Mouse (Mus musculus) spleen, postnatal 36 days (tissue): ENCODE data around the gene Safb.
A peak's percentile ranks its signal among the peaks of the same experiment; 100 is the strongest.

ENCODE experiments used
- DNase-seq, 2 experiments: peaks; one replicate each; pipeline ENCODE4 v3.0.0; 2022; ENCODE audit warnings: low spot score in 2 of 2, mixed read lengths in 1 of 2

Safb gene

DNA sequence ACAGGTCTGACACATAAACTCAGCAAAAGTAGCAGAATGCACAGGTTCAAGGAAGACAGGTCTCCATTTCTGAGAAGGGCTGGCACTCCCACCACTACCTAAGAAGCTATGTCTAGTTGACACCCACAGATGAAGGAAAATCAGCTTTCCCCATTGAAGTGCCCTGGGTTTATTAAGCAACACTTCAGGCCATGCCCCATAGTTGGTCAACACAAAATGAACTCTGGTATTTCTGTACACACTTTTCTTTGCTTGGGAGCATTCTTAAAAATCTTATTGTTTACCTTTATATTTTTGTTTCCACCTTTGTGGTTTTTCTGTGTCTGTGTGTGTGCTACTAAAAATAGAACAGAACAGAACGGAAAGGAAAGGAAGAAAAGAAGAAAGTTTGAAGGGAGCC is 24.5 kb upstream of the Safb start:
- DNase-seq: no peak

DNA sequence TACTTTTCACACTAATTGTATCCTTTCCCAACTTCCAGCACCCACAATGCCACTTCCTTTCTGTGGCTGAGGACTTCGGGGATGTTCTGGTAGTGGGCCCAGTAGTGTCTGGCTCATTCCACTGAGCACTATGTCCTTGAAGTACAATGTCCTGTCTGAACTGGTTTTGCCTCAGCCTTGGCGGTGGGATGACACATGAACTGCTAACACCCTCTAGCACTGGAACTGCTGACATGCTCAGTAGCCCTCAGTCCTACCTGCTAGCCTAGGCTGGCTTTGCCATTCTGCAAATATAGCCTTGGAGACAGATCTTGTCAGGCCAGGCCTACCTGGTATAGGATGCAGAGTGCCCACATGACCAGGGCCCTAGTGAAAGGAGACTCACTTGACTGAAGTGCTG is 22.8 kb upstream of the Safb start:
- no peak for DNase-seq

DNA sequence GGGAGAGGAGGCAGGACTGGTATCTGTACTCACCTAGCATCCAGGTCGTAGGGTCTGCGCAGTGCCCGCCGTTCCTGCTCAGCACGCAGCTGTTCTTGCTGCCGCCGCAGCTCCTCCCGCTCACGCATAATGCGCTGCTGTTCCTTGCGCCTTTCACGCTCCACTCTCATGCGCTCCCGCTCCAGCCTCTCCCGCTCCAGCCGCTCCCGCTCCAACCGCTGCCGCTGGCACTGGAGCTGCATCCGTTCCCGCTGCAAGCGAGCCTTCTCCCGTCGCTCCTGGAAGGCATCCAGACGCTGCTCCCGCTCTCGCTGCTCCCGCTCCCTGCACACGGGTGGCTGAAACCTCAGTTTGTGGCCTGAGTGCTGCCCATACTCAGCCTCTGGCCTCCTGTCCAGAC is 18.3 kb upstream of the Safb start:
- DNase-seq: no peak

DNA sequence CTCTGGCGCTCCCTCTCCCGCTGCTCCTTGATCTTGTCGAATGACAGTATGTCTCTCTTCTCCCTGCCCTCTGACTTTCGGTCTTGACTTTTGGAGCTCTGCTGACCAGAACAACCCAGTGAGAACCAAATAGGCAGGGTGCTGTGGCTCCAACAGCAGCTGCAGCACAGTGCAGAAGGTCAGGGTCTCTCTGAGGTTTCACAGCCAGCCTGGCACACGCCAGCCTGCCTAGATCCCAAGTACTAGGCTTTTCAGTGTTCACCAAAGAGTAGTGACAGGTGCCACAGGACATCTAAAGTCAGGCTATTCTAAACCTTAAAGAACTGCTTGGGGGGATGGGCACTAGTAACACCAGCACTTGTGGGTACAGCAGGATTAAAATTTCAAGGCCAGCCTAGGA is 17.7 kb upstream of the Safb start:
- DNase-seq: no peak

DNA sequence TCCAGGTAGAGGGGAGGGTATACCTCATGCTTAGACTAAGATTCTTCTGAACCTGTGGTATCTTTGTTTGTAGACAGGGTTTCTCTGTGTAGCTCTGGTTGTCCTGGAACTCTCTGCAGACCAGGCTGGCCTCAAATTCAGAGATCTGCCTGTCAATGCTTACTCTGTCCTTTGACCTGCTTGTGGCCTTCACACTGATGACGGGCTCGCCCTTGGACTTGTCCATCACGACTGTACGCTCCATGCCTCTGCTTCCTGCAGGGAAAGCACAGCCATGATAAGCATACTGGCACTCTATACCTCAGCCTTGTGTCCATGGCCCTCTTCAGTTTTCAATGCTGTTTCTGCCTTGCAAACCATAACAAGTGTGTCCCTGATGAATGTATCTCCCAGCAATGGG is 17.3 kb upstream of the Safb start:
- no peak for DNase-seq

DNA sequence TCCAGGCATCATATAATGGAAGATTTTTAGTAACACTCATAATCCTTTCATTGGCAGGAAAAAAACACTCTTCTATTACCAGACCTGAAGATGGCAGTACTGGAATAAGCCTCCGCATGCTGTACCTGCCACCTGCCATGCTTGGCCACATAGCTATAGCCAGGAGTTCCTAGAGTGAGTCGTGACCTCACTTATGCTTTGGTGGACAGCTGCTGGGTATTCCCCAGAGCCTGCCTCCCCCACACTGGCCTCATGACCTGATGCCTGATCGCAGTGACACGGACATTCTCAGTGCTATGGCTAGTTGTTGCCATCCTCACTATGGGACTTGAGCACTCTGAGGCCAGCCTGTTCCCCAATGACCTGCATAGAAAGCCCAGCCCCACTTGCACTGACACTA is 14.3 kb upstream of the Safb start:
- no peak for DNase-seq

DNA sequence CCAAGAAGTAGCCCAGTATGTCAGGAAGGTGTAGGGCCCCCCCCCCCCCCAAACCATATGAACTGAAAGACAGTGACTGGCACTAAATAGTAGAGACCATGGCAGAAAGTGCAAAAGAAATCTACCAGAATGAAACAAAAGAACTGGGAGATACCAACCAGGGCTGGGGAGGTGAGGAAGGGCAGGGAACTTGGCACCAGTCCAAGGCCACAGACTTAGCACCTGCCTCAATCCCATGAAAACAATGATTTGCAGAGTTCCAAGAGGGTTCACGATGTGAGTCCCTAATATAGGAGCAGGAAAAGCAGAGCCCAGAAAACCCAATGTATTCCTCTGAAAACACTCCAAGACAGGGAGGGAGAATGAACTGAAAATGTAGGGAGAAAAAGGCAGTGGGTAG is 12.5 kb upstream of the Safb start:
- DNase-seq: no peak

DNA sequence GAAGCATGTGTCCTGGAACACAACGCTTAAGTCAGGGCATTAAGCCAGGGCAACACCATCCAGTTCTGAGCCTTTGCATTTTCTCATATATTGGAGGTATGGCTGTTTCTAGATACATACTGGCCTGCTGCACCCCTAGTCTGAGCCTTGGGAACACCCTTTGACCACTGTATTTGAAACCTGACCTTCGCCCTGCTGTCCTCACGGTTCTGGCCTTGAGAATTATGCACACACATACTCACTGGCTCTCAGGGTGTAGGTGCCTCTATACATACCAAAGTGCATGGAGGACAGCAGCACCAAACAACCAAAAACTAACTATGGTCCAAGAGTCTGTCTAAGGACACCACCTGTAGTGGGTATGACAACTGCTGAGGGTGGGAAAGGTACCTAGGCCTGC is 11.7 kb upstream of the Safb start:
- no peak for DNase-seq

DNA sequence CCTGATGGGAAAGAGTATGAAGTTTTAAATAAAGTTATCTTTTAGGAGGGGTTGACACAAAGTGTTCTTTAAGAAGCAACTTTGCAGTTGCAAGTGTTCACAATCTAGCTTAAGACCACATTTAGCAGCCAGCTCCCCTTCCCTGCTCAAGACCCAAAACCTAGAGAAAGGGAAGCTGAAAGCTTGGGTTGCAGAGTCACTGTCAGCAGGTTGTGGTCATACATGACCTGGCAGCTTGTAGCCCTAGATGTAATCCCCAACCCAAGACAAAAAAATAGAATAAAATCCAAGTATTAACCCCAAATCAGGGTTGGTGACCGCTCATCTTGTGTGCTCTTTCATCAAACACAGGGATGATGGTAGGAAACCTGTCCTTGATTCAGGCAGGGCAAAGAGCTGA is 1.6 kb upstream of the Safb start:
- DNase-seq: no peak

DNA sequence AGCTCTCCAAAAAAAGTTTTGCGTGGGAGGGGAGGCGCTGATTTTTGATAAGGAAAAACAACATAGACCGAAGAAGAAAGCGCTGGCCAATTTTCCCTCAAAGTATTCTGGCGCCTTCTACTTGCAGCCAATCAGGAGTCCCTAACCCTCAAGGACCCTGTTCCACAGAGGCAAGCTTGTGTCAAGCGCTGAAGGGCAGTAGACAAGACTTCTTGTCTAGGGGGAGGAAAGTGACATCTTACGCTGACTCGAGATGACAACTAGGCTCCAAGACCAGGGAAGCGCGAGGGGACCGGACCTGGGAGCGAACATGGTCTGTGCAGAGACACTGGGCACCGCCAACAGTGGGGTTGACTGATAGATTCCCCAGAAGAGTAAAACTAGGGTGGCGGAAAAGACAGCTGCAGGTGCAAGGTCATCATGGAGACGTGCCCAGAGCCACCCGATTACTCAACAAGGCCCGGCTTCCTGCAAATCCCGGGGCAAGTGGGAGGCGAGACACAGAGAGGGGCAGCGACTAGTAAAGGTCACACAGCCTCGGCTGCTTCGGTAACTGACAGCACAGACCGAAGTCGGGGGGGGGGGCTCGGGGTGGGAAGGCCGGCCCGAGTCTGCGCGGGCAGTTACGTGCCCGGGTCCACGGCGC is 891 bp upstream of the Safb start:
- DNase-seq: no peak

DNA sequence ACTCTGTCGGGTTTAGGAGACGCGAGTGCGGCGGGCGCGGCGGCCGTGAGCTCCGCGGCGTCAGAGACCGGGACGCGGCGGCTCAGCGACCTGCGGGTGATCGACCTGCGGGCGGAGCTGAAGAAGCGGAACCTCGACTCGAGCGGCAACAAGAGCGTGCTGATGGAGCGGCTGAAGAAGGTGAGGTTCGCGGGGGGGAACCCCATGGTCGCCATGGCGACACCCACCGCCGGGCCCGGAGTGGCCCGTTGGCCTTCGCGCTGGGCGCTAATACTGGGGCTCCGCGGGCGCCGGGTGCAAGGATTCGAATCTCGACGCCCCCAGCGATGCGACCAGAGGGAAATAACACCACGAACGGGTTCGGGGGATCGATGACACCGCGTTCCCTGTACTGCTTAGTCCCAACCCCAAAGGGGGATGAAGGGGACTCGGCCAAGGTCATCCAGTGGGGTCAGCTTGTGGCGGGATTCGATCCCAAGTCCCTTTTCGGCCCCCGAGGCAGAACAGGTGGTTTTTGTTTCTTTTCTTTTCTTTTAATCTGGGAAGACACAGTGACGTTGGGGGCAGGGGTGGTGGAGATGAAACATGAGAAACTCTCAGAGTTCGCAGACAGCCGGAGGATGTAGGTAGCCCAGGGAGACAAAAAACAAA is 671 bp downstream of the Safb start:
- DNase-seq: peak; percentile 54 to 57

DNA sequence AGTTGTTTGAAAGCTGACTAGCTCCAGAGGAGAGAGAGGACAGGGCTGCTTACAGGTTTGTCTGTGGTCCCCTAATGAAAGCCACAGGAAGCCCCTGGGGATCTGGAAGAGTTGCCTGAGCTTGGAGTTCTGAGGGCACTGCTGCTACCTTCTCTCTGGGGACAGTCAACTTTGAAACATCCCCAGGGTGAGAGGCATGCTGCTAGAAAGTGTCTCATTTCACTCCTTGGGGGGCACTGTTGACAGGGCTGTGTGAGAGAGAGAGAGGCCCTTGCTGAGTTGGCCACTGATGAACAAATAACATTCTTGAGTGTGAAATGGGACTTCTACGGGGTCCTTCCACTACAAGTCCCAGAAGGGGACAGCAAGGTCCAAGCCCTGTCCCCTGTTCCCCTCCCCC is 3.1 kb downstream of the Safb start:
- no peak for DNase-seq

DNA sequence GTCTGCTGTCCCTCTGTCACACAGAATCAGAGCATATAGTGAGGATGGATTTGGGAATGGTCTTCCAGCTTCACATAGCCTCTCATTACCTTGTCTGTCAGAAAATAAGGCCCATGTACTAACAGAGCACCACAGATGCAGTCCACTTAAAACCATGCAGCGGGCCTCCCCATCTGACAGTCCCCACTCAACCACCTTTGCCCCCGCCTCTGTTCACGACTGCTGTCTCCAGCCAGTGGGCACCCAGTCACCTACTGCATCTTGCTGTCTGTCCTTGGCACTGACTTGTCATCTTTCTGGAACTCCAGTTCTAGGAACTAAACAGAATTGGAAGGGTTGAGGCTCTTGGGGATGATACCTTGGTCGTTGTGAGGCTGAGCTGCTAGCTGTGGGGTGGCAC is 4.3 kb downstream of the Safb start:
- no peak for DNase-seq

DNA sequence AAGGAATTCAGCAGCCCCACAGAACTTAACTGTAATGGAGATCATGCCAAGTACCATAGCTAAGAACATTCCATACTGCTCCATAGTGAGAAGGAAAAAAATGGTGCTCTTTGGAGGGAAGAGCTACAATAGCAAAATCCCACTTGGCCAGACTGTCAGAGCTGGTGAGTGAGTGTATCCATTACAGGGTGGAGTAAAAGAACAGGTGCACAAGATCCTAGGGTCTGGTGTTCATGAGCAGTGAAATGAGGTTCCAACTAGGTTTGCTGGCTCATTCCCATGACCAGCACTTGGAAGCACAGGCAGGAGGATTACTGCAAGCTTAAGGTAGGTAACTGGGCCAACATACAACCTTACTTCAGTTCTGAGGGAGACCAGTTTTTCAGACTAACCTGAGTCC is 7.9 kb downstream of the Safb start:
- no peak for DNase-seq

DNA sequence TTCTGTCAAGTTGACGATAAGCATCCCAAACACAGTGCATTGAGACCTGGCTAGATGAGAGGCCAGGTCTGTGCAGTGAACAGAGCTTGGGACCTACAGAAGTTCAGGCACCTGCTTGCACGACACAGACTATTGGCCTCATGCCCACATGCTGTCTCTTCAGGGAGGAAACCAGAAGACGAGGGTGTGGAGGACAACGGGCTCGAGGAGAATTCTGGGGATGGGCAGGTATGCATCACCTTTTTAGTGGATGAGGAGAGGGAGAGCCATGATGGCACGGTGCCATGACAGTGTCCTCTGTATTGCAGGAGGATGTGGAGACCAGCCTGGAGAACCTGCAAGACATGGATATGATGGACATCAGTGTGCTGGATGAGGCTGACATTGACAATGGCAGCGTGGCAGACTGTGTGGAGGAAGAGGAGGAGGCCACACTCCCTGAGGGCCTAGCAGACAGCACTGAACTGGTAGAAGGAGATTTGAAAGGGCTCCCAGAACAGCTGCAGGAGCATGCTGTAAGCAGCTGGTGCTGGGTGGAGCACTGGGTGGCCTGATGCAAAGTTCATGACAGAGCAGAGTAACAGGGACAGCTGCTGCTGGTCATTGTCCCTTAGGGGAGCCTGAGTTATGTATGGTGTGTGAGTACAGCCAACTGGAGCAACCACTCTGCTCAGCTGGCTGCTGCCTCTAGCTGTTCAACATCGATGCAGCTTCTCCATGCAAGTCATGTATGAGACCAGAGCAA is 9.1 kb downstream of the Safb start:
- DNase-seq: no peak

DNA sequence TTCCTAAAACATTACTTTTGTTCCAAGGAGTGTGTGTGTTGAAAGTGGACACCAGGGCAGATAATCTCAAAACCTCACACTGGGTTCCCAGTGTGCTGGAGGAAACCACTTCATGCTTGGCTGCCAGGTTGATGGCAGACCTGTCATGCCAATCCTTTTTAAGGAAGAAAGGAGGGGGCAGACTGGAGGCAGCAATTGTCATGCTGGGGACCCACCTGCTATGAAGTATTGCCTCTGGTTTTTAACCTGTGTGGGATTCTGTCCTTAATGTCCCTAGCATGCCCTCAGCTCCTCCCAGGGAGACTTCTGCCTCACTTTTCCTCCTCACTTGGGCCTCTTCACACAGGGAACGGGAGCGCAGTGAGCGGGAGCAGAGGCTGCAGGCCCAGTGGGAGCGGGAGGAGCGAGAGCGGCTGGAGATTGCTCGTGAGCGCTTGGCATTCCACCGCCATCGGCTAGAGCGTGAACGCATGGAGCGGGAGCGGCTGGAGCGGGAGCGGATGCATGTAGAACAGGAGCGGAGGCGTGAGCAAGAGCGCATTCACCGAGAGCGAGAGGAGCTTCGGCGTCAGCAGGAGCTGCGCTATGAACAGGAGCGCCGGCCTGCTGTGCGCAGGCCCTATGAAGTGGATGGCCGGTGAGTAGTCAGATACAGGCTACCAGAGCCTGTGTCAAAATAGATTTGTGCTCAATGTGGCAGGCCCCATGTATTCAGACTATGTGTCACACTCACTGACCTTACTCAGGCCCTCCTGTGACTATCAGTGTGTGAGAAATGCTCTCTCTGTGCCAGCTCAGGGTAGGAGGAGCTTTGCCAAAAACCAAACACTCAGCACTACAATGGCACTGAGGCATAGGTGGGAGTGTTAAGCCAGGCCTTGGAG is 18.8 kb downstream of the Safb start:
- no peak for DNase-seq

DNA sequence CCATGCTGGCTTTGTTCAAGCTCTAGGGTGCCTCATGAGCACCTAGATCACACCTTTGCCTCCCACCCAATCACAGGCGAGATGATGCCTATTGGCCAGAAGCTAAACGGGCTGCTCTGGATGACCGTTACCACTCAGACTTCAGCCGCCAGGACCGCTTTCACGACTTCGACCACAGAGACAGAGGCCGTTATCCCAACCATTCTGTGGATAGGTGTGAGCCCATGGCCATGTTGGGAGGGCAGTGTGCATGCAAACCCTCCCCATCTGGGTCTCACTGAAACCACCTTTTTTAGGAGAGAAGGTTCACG is 19.4 kb downstream of the Safb start:
- DNase-seq: no peak

DNA sequence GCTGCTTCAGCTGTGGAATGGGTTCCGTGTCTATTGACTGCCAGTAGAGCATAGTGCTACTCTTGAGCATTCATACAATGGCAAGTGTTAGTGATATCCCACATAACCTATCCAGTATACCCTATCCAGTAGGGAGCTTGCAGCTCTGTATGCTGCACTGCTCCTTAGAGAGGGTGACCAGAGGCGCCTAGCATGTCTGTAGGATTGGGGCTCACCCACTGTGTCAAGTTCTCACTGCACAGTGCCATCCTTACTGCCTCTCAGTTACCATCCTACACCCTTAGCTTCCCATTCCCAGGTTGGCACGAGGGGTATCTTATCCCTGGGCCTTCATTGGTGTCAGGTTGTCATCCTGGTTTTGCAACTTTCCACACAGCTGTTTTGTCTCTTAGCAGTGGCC is 19.8 kb downstream of the Safb start:
- DNase-seq: no peak

DNA sequence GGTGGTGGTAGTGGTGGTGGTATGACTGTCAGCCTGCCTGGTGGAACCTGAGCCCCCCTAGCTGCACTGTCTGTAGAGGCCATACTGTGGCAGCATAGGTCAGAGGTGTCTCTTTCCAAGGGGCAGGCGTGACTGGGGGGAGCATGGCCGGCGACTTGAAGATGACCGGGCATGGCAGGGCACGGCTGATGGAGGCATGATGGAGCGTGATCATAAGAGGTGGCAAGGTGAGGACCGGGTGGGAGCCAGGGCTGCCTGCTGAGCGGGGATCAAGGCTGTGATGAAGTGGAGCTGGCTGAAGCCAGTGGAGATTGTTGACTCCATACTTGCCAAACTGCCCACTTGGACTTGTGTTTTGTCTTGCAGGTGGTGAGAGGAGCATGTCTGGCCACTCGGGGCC is 20.8 kb downstream of the Safb start:
- DNase-seq: no peak

DNA sequence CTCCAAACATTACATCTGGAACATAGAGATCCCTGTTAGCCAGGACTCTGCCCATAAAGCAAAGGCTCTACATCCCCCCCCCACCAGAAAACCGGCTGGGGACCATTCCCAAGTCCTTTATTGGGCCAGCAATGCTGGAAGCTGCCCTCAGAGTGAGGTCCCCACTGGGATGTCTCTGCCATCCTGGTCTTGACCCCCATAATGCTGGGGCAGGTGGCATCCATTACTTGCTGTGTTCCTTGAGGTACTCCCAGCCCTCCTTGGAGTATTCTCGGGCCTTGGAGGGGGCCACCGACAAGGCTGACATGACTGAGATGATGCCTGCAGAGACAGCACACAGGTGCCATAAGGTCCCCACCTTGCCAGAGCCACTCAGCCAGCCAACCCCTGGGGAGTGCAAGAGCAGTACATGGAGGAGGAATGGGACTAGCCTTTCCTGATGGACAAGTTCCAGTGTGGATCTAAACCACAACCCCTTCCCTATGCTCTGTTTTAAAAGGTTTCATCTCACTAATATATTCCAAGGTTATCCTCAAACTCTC is 23.0 kb downstream of the Safb start:
- DNase-seq: no peak

DNA sequence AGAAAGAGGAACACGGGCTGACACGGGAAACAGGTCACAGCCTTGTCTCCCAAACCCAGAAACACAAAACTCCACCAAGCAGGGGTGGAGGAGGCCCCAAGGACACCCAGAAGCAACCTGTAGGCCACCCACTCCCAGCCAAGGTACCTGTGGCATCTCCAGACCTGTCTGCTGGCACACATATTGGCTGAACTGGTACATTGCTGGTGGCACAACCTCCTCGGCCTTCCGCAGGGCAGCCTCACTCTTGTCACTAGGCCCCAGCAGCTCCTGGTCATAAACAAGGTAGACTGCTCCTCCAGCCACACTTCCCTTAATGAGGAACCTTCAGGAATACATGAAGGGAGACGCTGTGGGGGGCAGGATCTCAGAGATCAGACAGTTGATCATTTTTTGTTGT is 24.1 kb downstream of the Safb start:
- DNase-seq: no peak

DNA sequence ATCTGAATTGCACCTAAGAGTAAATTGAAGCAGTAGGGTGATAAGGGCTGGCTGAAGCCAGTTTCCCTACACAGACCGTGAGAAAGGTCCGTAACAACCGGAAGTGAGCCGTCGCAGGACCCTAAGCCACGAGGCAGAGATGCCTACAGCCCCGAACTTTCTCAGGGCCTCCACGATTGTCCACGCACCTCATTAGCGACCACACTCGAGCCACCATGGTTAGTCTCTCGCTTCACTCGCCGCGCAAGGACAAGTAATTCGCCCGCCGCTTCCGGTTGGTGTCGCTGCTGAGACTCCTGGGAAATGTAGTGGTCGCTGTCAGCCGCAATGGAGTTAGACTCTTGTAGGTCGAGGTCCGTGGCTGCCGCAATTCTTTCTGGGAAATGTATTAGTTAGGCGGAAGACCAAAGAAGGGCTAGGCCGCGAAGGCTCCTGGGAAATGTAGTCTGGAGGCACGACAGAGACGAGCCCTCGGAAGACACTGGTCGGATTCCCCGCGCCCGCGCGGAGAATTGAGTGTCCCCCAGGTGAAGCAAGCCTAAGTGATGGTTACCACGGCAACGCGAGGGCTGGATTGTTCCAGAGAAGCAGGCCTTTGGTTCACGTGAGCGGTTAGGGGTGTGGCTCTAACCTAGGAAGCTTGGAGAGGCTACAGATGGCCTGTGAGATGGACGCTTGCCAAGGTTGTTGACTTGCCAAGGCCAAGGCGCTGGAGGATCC is 25.0 kb downstream of the Safb start, which contains the start of gene 2410015M20Rik:
Gene 2410015M20Rik, minus strand, starts transcription at position 320 of the 720 bp plus-strand sequence.
- peak; percentile 96 to 98 for DNase-seq
